Mouse (Mus musculus): ENCODE measurements at regions not wholly inside any gene's neighbourhood (a gene's known extent, or its start where the extent isn't known, plus 50 kb on each side); places are given as distances from the start of the nearest gene placed in this dataset.

DNA sequence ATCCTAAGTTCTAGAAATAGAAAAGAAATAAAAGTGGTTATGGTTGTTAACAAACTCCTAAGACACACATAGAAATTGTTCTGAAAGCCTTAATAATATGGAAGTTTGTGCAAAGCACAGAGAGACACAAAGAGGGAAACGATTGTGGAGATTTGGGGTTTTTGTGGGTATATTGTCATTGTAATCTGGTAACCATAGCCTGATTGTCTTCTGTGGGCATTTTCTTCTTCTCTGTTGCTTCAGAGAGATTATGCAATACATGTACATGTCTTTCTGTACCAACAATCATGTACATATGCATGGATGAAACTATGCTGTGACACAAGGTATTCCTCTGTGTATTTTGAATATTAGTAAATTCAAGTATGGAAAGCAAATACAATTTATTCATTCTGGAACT lies 461.9 kb upstream of the 4930578C19Rik start:
- no peak for TF ChIP-seq CTCF (IDR thresholded peaks at IDR 0.05; ENCODE audit: insufficient read depth, low read length)
- no peak for TF ChIP-seq POLR2A (IDR thresholded peaks at IDR 0.05; ENCODE audit: borderline replicate concordance, extremely low read depth, low read depth, low read length)
